Mouse (Mus musculus): Measurements from ENCODE around the gene Cntn5.

Gene Cntn5

GRCm38 (mm10) chr9:9937444-9938436 lies 966.8 kb downstream of the Cntn5 start:
- no peak for DNase-seq (ENCODE audit: low spot score)

DNA sequence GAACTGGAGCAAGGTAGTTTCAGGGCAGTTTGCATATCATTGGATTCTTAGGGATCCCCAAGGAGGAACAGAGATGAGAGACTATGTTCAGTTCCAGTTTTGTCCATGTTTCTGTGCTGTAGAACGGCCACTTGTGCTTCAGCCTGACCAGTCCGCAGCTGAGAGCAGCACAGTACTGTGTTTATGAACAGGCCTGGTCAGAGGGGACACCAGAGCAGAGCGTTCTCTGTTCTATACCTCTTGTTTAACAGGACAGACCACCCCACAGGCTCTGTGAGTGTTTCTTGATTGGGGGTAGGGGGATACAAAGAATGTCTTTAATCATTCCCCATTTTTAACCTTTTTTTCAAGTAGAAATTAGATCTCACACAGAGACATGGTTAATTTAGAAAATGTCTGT lies 984.0 kb downstream of the Cntn5 start:
- no peak for DNase-seq (ENCODE audit: low spot score)

- no peak for DNase-seq (ENCODE audit: low spot score)
Observed at GRCm38 (mm10) chr9:9899070-9899469, 1005.5 kb downstream of the Cntn5 start.

GRCm38 (mm10) chr9:9886210-9886609 lies 1018.4 kb downstream of the Cntn5 start:
- DNase-seq (ENCODE audit: low spot score), result no peak

DNA sequence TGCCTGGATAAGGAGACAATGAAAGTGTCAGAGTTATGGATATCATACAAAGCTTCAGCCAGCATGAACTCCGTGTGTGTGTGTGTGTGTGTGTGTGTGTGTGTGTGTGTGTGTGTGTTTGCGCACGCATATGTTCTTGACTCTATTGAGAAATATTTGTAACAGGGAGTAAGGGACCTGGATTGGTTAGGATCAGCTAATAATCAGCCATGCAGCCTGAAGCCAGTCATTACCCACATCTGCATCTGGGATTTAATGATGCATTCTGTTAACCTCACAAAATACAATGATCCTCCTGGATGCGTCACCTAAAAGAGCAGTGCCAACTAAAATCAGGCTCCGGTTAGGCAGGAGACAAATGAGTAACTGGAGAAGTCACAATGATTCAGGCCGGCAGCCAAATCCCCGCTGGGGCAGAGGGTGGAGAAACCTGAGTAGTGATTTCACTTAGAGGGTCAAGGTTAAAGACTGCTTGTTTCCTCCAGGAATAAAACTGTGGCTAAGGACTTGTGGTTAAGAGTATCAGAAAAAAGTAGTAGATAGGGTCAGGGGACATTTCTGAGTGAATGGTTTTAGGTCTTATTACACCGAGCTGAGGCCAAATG lies 1021.7 kb downstream of the Cntn5 start:
- DNase-seq (ENCODE audit: low spot score), result no peak

GRCm38 (mm10) chr9:9872112-9873035 lies 1032.2 kb downstream of the Cntn5 start:
- DNase-seq (ENCODE audit: low spot score), result no peak

- no peak for DNase-seq (ENCODE audit: low spot score)
Observed at GRCm38 (mm10) chr9:9860631-9861030, 1043.9 kb downstream of the Cntn5 start.

- DNase-seq (ENCODE audit: low spot score), result no peak
Observed at GRCm38 (mm10) chr9:9859323-9859722, 1045.3 kb downstream of the Cntn5 start.

DNA sequence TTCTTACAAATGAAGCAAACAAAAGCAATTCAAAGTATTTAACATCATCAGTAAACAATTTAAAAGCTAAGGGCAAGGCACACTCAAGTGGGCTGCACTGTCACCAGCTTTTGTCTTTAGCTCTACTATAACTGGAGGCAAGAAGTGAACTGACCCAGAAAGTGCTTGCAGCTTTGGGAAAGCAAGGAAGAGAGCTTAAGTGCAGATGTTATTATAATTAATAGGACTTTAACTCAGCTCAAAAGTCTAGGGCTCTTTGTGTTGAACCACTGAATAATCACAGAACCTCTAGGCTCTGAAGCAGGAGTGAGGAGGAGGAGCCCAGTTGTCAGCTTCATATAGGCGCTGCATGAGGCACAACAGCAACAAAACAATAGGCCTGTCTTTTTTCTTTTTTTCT lies 1049.8 kb downstream of the Cntn5 start:
- no peak for DNase-seq (ENCODE audit: low spot score)

GRCm38 (mm10) chr9:9830231-9830630 lies 1074.3 kb downstream of the Cntn5 start:
- no peak for DNase-seq (ENCODE audit: low spot score)

GRCm38 (mm10) chr9:9819963-9820362 lies 1084.6 kb downstream of the Cntn5 start:
- DNase-seq (ENCODE audit: low spot score), result no peak

- DNase-seq (ENCODE audit: low spot score), result no peak
Observed at GRCm38 (mm10) chr9:9817477-9817876, 1087.1 kb downstream of the Cntn5 start.

- DNase-seq (ENCODE audit: low spot score), result no peak
Observed at GRCm38 (mm10) chr9:9799546-9799945, 1105.0 kb downstream of the Cntn5 start.

GRCm38 (mm10) chr9:9783680-9784079 lies 1120.9 kb downstream of the Cntn5 start:
- DNase-seq (ENCODE audit: low spot score), result no peak

DNA sequence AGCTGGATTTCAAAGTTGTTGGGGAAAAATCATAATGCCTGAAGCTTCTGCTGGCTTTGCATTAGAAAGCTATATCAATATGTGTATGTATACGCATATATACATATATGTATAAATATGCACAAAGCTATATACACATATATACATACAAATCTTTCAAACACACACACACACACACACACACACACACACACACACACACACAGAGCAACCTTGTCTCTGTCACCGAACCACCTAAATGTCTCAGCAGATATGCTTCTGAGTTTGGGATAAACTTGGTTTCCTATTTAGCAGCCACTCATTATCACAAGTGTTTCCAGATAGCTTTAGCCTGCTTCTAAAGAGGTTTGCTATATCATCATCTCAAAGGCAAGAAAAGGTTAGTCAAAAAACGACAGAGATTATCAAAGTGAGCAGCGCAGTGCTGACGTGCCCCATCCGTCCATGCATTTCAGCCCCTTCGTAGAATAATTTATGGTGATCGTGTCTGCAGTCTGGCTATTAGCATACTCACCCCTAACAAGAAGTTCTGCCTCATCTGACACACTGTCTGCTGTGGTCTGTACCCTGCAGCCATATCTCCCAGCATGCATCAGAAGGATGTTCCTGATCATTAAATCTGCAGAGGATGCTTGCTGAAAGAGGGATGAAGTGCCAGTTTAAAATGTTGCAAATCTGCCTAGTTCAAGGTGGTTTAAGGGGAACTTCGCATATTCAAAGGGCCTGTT lies 1123.3 kb downstream of the Cntn5 start:
- no peak for DNase-seq (ENCODE audit: low spot score)

- DNase-seq (ENCODE audit: low spot score), result no peak
Observed at GRCm38 (mm10) chr9:9779646-9780045, 1124.9 kb downstream of the Cntn5 start.

GRCm38 (mm10) chr9:9770777-9771176 lies 1133.8 kb downstream of the Cntn5 start:
- no peak for DNase-seq (ENCODE audit: low spot score)

- DNase-seq (ENCODE audit: low spot score), result no peak
Observed at GRCm38 (mm10) chr9:9769659-9770058, 1134.9 kb downstream of the Cntn5 start.

DNA sequence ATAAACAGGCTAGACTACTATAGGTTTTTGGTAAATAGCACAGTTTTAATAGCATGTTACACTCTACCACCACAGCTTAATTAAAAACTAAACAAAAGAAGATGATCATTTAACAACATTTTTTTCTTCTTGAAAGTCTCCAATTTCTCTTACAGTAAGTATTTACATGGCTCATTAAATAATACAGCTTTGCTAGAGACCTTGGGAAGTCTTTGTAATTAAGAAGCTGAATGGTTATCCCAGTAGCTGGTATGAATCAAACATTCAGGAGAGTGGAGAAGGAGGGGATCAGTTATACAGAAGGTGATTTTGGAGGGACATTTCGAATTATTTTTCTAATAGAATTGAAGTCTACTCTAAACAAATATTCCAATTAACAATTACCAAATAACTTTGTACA lies 1186.4 kb downstream of the Cntn5 start:
- no peak for DNase-seq (ENCODE audit: low spot score)

GRCm38 (mm10) chr9:9708671-9709070 lies 1195.9 kb downstream of the Cntn5 start:
- no peak for DNase-seq (ENCODE audit: low spot score)

DNA sequence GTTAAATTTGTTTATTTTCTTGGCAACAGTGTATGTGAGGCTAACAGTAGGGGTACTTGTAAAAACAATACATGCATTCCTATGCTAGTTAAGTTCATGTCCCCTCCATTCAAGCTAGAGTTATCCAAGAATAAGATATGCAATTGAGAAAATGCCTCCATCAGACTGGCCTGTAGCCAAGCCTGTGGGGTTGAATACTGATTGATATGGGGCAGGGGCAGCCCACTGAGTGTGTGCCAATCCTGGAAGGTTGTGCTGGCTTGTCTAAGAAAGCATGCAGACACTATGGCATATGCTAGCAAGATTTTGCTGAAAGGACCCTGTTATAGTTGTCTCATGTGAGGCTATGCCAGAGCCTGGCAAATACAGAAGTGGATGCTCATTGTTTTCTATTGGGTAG lies 1196.8 kb downstream of the Cntn5 start:
- no peak for DNase-seq (ENCODE audit: low spot score)

DNA sequence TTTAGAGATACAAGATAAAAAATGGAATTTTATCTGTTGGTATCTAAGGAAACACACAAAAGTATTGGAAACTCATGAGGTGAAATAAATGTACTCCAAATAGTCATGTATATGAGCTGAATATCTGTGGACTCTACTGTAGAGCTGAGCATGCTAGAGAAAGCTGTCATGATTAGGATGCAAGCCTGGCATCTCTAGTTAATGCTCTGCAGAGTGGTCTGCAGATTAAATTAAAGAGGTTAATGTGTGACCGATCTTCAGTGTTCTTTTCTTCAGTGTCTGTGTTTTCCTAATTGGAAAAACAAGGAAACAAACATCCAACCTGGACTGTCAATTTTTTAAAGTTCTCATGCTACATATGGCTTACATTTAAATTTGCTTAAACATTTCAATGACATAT lies 1199.4 kb downstream of the Cntn5 start:
- no peak for DNase-seq (ENCODE audit: low spot score)

Data from ovary, postnatal 14 days (tissue).